Mouse (Mus musculus) ZHBTc4 (cell line): ENCODE measurements at regions not wholly inside any gene's neighbourhood (a gene's known extent, or its start where the extent isn't known, plus 50 kb on each side); places are given as distances from the start of the nearest gene placed in this dataset.

Experiments used
- DNase-seq: peaks from one replicate; pipeline ENCODE4 v3.0.0-alpha.2; 2011; ENCODE audit warnings: low read depth, low spot score

DNA sequence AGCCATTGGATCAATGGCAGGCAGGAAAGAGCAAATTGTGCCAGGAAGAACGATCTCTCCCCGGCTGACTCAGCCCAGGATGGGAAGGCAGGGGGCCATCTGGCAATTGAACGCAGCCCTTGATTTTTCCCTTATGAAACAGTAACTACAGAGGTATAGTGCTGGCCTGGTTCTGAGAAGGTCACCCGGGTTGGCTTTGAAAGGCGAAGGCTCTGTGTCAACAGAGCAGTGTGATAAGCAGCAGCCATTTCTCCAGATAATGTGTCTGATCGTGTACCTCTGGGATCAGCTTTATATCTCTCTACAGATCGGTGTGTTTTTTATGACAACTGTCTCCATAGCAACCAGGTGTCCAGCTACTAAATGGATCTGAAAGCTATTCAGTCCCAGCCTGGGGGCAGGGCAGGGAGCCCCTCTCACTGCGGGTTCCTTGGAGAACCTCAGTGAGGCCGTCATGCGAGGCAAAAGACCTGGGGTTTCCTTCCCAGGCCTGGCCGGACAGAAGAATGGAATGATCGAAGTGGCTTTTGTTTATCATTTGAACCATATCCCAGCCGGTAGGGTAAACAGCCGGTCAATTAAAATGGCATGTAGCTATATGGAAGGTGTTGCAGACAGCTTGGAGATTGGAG lies 67.8 kb upstream of the Irf2bp2 start:
- no peak for DNase-seq

DNA sequence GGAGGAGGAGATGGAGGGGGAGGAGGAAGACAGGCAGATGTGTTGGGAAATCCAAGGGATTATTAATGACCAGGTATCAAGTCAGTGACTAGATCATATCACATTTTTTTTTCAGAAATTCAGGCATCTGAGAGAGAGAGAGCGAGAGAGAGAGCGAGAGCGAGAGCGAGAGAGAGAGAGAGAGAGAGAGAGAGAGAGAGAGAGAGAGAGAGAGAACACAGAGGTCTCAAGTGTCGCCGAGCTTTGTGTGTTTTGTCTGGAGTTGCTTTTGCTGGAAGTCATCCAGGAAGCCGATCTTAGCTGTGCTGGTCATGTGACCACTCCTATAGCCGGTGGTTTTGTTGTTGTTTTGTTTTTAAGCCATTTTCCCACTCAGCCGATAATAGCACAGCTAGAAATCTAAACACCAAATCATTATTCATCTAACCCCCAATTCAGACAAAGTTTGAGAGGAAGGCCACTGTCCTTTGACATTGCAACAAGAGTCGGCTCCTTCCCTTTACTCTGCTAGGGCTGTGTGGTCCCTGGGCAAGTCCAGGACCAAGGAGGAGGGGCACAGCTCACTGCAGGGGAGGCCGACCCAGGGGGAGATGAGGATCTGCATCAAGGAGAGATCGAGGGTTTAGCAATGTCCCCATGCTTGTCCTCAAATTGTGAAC lies 67.0 kb upstream of the Irf2bp2 start:
- DNase-seq, result no peak

DNA sequence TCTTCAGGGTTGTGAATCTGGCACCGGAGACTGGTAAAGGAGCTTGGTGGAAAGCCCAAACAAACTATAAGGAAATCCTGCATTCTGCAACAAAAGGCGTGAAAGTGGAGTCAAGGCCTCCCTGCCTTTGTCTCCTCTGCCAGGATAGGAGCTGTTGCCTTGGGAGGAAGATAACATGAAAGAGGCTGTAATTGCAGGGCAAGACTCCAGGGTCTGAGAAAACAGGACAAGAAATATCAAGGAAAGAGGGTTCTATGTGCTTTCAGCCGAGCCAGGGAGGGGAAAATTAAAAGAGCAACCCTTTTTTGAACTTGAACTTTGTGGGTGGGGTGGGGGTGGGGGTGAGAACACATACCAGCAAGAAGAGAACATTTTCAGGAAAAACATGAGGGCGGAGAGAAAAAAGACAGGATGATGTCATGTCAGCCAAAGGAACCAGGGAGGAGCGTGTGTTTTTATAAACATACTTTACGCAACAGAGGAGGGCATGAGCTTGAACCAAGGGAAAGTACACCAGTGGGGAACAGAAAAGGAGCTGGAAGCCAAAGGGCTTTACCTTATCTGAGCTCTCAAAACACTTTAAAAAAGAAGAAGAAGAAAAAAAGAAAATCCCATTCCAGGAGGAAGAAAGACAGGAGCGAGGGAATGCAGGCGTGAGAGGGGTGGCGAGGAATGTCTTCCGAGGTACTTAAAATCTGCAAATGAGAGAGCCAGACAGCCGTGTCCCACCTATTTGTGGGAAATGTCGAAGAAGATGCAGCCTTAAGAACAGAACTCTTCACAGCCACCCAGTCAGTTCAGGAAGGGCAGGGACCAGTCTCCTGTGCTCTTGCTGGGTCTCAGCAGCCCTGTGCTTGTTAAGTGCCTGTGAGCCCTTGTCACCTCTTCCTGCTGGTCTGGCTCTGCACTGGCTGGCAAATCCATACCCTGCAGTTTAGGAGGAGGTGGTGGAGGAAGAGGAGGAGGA lies 66.2 kb upstream of the Irf2bp2 start:
- no peak for DNase-seq

GRCm38 (mm10) chr8:126657546-126657945 lies 63.8 kb upstream of the Irf2bp2 start:
- DNase-seq, result no peak

DNA sequence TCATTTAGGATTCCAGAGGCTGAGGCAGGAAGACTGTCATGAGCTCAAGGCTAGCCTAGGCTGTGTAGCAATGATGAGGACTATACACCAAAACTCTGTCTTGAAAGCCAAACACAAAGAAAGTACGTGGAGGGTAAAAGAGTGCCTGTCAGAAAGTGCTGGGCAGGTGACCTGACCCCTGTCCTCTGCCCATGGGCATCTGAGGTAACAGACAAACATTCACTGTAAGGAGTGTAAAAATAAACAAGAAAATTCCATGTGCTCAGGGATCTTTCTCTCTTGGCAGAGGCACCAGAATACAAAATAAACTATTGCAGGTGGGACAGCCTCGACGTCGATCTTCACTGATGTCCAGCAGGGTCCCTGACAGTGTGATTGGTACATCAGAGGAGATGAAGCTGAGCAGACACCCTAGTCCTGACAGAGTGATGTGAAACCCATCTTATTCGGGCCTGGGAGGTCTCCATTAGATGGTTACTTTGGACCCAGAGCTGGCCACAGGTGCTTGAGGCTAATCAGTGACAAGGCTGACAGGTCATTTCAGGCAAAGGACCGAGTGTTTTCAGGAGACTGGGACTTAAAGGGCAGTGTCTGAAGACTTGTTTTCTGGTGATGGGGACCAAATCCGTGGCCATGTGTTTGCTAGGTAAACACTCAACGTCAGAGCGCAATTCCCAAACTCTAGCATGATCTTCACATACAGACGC lies 62.9 kb upstream of the Irf2bp2 start:
- DNase-seq, result no peak

DNA sequence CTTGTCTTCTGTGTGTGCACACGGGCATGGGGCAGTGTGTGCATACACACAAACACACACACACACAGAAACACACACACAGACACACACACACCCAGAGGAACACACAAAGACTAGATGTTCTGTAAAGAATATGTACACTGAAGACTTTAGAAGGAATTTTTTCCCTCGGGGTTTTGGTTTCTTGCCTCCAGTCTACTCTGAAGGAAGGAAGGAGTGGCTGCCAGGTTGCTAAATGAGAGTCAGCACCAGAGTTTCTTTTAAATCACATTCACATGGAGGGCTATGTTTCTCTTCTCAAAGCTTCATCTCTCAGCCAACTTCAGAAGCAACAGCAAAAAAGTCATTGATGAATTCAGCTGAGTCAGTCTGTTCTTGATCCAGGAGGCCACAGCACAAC lies 61.8 kb upstream of the Irf2bp2 start:
- DNase-seq, result no peak

DNA sequence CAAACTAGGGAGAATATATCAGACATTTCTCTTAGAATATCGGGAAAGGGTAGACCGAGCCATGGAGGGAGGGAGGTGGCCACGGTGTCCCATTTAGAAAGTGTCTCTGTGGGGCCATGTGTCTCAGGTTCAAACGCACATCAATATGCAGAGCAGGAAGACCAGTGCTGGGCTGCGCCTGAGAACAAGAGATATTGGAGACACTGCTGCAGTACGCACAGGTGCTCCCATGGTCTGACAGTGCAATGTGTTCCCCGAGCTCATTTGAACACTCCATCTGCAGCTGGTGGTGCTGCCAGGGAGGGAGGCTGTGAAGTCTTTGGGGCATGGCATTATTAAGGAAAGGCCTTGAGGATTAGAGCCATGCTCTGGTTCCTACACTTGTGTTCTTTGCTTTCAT lies 60.6 kb upstream of the Irf2bp2 start:
- no peak for DNase-seq

GRCm38 (mm10) chr8:126652151-126652550 lies 58.4 kb upstream of the Irf2bp2 start:
- DNase-seq, result no peak

DNA sequence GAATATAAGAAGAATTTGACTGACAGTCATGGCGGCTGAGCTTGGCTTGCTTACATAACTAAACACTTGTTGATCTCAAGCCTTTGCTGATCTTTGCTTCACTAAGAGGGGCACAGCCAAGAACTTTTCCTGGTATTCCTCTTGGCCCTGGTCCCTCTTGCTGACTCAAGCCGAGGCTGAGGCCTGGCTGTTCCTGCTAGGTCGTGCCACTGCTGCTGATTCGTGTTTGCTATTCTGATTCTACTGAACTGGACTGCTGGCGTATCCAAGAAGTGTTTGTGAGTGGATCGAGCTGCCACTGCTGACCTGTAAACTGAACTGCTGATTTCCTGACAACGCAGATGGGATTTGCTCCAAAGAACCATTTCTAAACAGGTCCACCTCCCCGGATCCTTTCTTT lies 57.2 kb upstream of the Irf2bp2 start:
- no peak for DNase-seq

- DNase-seq, result no peak
Measured at GRCm38 (mm10) chr8:126649305-126649704, 55.5 kb upstream of the Irf2bp2 start.

GRCm38 (mm10) chr8:126647350-126647749 lies 53.6 kb upstream of the Irf2bp2 start:
- DNase-seq, result no peak

DNA sequence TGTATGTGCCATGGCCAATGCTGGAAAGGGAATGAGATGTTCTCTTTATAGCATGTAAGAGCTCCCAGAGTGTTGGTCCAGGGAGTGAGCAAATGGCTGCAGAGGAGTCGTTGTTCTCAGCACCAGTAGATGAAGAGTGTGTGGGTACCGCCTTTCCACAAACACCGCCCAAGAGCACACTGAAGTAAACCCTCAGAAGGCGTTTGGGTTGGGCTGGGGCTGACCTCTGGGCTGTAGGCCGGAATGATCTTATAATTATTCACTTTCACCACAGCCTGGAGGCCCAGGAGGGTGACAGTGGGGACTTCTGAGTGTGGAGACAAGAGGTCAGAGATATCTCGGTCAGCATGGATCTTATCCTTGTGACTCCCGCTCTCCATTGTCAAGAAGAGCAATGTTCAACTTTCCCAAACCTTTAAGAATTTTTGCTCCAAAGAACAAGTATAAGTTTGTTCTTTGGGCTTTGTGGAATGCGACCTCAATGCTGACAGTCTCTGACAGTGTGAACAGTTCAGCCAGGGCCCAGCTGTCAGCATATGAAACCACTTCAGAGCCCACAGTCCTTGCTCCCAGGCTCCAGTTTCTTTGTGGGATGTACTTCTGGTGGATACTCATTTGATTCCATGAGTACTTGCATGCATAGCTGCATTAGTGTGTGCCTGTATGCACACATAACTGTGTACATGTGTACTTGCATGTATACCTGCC lies 53.0 kb upstream of the Irf2bp2 start:
- DNase-seq, result no peak

- DNase-seq, result no peak
Measured at GRCm38 (mm10) chr8:126644179-126644578, 50.4 kb upstream of the Irf2bp2 start.
